Mouse (Mus musculus) heart, adult 2 months (tissue): ENCODE measurements around the gene Ireb2. TPM values are rescaled to one million over a fixed set of nuclear protein-coding genes. Genes with fewer than 3 reads are reported as not detected.
"Not testable (repeated sequence)": the region's sequence is repeated elsewhere in the genome, so short reads cannot be mapped to it uniquely, and the experiment has no call there.

Experiments
- DNase-seq, 2 experiments: peaks; one replicate each; pipeline ENCODE4 v3.0.0; 2021
- H3K27ac ChIP-seq: fragments of 200-600 bp; 2 replicates; pipeline ENCODE4 v1.8.1; 2022
- H3K27me3 ChIP-seq: fragments of 200-500 bp; 2 replicates; pipeline ENCODE4 v1.6.1; 2012; ENCODE audit warnings: mild to moderate bottlenecking, low read length, inconsistent platforms, mixed read lengths; ENCODE audit not compliant: control insufficient read depth, insufficient read depth
- H3K36me3 ChIP-seq: fragments of 200-500 bp; 2 replicates; pipeline ENCODE4 v1.6.1; 2012; ENCODE audit warnings: low read length, inconsistent platforms; ENCODE audit not compliant: control insufficient read depth, insufficient read depth
- H3K4me1 ChIP-seq: fragments of 200-500 bp; 2 replicates; pipeline ENCODE4 v1.6.1; 2011; ENCODE audit warnings: low read length; ENCODE audit not compliant: control insufficient read depth, insufficient read depth
- H3K4me3 ChIP-seq: fragments of 200-600 bp; 2 replicates; pipeline ENCODE4 v1.8.1; 2022
- H3K79me2 ChIP-seq: fragments of 200-500 bp; replicated peaks from 2 replicates; pipeline ENCODE4 v1.6.1; 2012; ENCODE audit warnings: mild to moderate bottlenecking, inconsistent platforms, low read length, moderate library complexity, mixed read lengths; ENCODE audit not compliant: control insufficient read depth, insufficient read depth
- H3K9ac ChIP-seq: fragments of 200-500 bp; 2 replicates; pipeline ENCODE4 v1.6.1; 2012; ENCODE audit warnings: low read depth, mild to moderate bottlenecking, control low read depth, inconsistent platforms, low read length, mixed read lengths
- CTCF ChIP-seq: fragments of 200-600 bp; IDR thresholded peaks from 2 replicates; pipeline ENCODE4 v1.8.1; 2022; ENCODE audit warnings: antibody characterized with exemption, mild to moderate bottlenecking, moderate library complexity
- EP300 ChIP-seq: fragments of 200-500 bp; IDR thresholded peaks from 2 replicates; pipeline ENCODE4 v1.6.1; 2011; ENCODE audit warnings: low read depth, low read length, control low read depth; ENCODE audit not compliant: insufficient read depth
- POLR2A ChIP-seq: fragments of 200-500 bp; IDR thresholded peaks from 2 replicates; pipeline ENCODE4 v1.6.1; 2011; ENCODE audit warnings: mild to moderate bottlenecking, low read depth, low read length, control low read depth; ENCODE audit not compliant: insufficient read depth
- WGBS: fragments of 180-500 bp; shearing (Covaris S2); methylation state at CpG from one replicate; pipeline ENCODE4 v1.1.7; 2018; 5-methylcytosine and 5-hydroxymethylcytosine counted together
- intact Hi-C: fragments of 180-260 bp; cut with DNase I; formaldehyde crosslinking; loops from one replicate; pipeline ENCODE4 v1.15.1; 2025
- polyA plus RNA-seq: library from polyadenylated mRNA; depleted of rRNA; stranded (reverse); fragments of >200 nt; gene quantifications from 2 replicates; pipeline ENCODE4 v1.2.3, GENCODE M21; 2012
- total RNA-seq, 2 experiments: library from RNA; stranded (reverse); gene quantifications; 2 replicates each; pipeline ENCODE4 v1.2.3; 2021

The Ireb2 gene
- total and polyA plus RNA-seq, 3 experiments, result 4.7 to 26.7 (median 23.5) TPM

GRCm38 (mm10) chr9:54833831-54834230, 29.8 kb upstream of the Ireb2 start:
- 54% methylated on average over 1 of the region's 1 CpGs for WGBS
- intact Hi-C loops, result no loop called here

GRCm38 (mm10) chr9:54835951-54836717, 27.5 kb upstream of the Ireb2 start:
- 70% methylated on average over 6 of the region's 6 CpGs for WGBS
- not testable (repeated sequence) for DNase-seq

More at GRCm38 (mm10) chr9:54833831-54834230, 29.8 kb upstream of the Ireb2 start:
- Histone ChIP-seq H3K4me3 (no peak overlapping the region), H3K9ac (no peak overlapping the region), H3K4me1 (no peaks in the 10 kb centered on the region), H3K27me3 (no peaks in the 10 kb centered on the region), H3K27ac (no peak overlapping the region), H3K36me3 (no peaks in the 10 kb centered on the region), H3K79me2 (no peaks in the 10 kb centered on the region)
- no peak for DNase-seq
- TF ChIP-seq POLR2A (no peak), CTCF (no peak), EP300 (no peak)

GRCm38 (mm10) chr9:54837835-54838234, 25.8 kb upstream of the Ireb2 start:
- WGBS, result 55% methylated on average over 7 of the region's 7 CpGs
- no peaks in the 10 kb centered on the region for H3K27me3 ChIP-seq
- intact Hi-C loops, result no loop called here

More at GRCm38 (mm10) chr9:54835951-54836717, 27.5 kb upstream of the Ireb2 start:
- H3K27ac ChIP-seq, H3K4me3 ChIP-seq, H3K36me3 ChIP-seq, H3K9ac ChIP-seq, H3K27me3 ChIP-seq, intact Hi-C loops, H3K4me1 ChIP-seq, H3K79me2 ChIP-seq: not testable (repeated sequence)

GRCm38 (mm10) chr9:54840145-54840544, 23.4 kb upstream of the Ireb2 start:
- no peaks in the 10 kb centered on the region for H3K27me3 ChIP-seq
- H3K4me3 ChIP-seq, result no peak overlapping the region
- 83% methylated on average over 1 of the region's 1 CpGs for WGBS
- intact Hi-C loops, result no loop called here
- no peaks in the 10 kb centered on the region for H3K79me2 ChIP-seq
- no peak overlapping the region for H3K27ac ChIP-seq
- no peak overlapping the region for H3K9ac ChIP-seq
- TF ChIP-seq EP300 (no peak), POLR2A (no peak), CTCF (no peak)
- DNase-seq, result no peak
- no peaks in the 10 kb centered on the region for H3K36me3 ChIP-seq
- H3K4me1 ChIP-seq, result no peaks in the 10 kb centered on the region

More at GRCm38 (mm10) chr9:54837835-54838234, 25.8 kb upstream of the Ireb2 start:
- no peak overlapping the region for H3K9ac ChIP-seq
- TF ChIP-seq POLR2A, result no peak
- no peak for TF ChIP-seq EP300
- no peak for TF ChIP-seq CTCF
- no peaks in the 10 kb centered on the region for H3K36me3 ChIP-seq
- no peak overlapping the region for H3K27ac ChIP-seq
- no peaks in the 10 kb centered on the region for H3K79me2 ChIP-seq
- no peak overlapping the region for H3K4me3 ChIP-seq
- H3K4me1 ChIP-seq, result no peaks in the 10 kb centered on the region
- DNase-seq, result no peak

GRCm38 (mm10) chr9:54842311-54842710, 21.3 kb upstream of the Ireb2 start:
- no peaks in the 10 kb centered on the region for H3K4me1 ChIP-seq
- 82% methylated on average over 5 of the region's 5 CpGs for WGBS
- TF ChIP-seq EP300 (no peak), POLR2A (no peak), CTCF (no peak)
- intact Hi-C loops, result no loop called here
- H3K79me2 ChIP-seq, result no peaks in the 10 kb centered on the region
- H3K4me3 ChIP-seq, result no peak overlapping the region
- no peaks in the 10 kb centered on the region for H3K27me3 ChIP-seq
- no peak overlapping the region for H3K9ac ChIP-seq
- no peak overlapping the region for H3K27ac ChIP-seq
- no peak for DNase-seq
- H3K36me3 ChIP-seq, result no peaks in the 10 kb centered on the region

GRCm38 (mm10) chr9:54843887-54844286, 19.7 kb upstream of the Ireb2 start:
- Histone ChIP-seq H3K79me2 (no peaks in the 10 kb centered on the region), H3K27ac (no peak overlapping the region), H3K36me3 (no peaks in the 10 kb centered on the region), H3K27me3 (no peaks in the 10 kb centered on the region), H3K4me3 (no peak overlapping the region), H3K9ac (no peak overlapping the region), H3K4me1 (no peaks in the 10 kb centered on the region)
- TF ChIP-seq POLR2A (no peak), EP300 (no peak), CTCF (no peak)
- 63% methylated on average over 6 of the region's 6 CpGs for WGBS
- no peak for DNase-seq
- intact Hi-C loops, result no loop called here
